Mouse (Mus musculus) hindbrain, embryonic 13.5 days (tissue): ENCODE measurements at regions not wholly inside any gene's neighbourhood (a gene's known extent, or its start where the extent isn't known, plus 50 kb on each side); places are given as distances from the start of the nearest gene placed in this dataset.

Experiments used
- ATAC-seq: fragments of 200-750 bp; cut with Nextera tagmentation; 2 replicates; pipeline ENCODE4 v1.8.0; 2017; ENCODE audit warnings: moderate TSS enrichment; ENCODE audit not compliant: low FRiP score
- H3K27ac ChIP-seq: fragments of 300-500 bp; sonication (generic); 2 replicates; pipeline ENCODE4 v1.5.1; 2015; ENCODE audit warnings: inconsistent platforms, mild to moderate bottlenecking, moderate library complexity
- H3K27me3 ChIP-seq: fragments of 300-500 bp; sonication (generic); 2 replicates; pipeline ENCODE4 v1.6.1; 2015; ENCODE audit warnings: mild to moderate bottlenecking, inconsistent platforms
- H3K36me3 ChIP-seq: fragments of 300-500 bp; sonication (generic); 2 replicates; pipeline ENCODE4 v1.6.1; 2015; ENCODE audit warnings: mild to moderate bottlenecking, inconsistent platforms
- H3K4me1 ChIP-seq: fragments of 300-500 bp; sonication (generic); replicated peaks from 2 replicates; pipeline ENCODE4 v1.6.1; 2015; ENCODE audit warnings: inconsistent platforms
- H3K4me2 ChIP-seq: fragments of 300-500 bp; sonication (generic); 2 replicates; pipeline ENCODE4 v1.6.1; 2015; ENCODE audit warnings: inconsistent platforms, mild to moderate bottlenecking, moderate library complexity
- H3K4me3 ChIP-seq: fragments of 300-500 bp; sonication (generic); 2 replicates; pipeline ENCODE4 v1.5.1; 2015; ENCODE audit warnings: mild to moderate bottlenecking, inconsistent platforms
- H3K9ac ChIP-seq: fragments of 300-500 bp; sonication (generic); 2 replicates; pipeline ENCODE4 v1.6.1; 2015; ENCODE audit warnings: mild to moderate bottlenecking, inconsistent platforms
- H3K9me3 ChIP-seq: fragments of 300-500 bp; sonication (generic); 2 replicates; pipeline ENCODE4 v1.6.1; 2016; ENCODE audit warnings: inconsistent platforms
- WGBS: fragments of 180-500 bp; shearing (Covaris S2); methylation state at CpG from one replicate; pipeline ENCODE4 v1.1.7; 2015; 5-methylcytosine and 5-hydroxymethylcytosine counted together

GRCm38 (mm10) chr8:113916649-113917048 lies 68.1 kb upstream of the Adamts18 start:
- no peaks in the 10 kb centered on the region; the same call in 1 of the 2 replicates for H3K4me1 ChIP-seq
- no peaks in the 10 kb centered on the region for H3K36me3 ChIP-seq
- 75% methylated on average over 3 of the region's 3 CpGs for WGBS
- H3K4me3 ChIP-seq = no peak overlapping the region
- no peak overlapping the region for H3K4me2 ChIP-seq
- H3K9me3 ChIP-seq = no peaks in the 10 kb centered on the region
- H3K27ac ChIP-seq = no peak overlapping the region
- H3K9ac ChIP-seq = no peak overlapping the region
- ATAC-seq = no peak
- H3K27me3 ChIP-seq = no peaks in the 10 kb centered on the region

DNA sequence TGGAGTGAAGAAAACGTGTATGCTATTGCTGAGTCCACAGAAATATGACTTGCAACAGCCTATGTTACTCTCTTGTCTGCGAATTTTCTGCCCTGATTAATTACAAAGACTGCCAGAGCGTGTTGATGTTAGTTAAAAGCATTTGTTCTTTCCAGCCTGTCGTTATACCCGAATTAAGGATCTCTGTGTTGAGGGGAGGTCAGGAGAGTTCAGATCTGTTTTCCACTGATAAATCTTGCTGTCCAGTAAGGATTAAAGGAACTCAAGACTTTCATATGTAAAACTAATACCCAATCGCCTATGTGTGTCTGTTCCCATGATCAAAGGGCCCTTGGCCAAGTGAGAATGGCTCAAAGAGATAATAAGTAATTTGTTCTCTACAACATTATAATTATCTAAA lies 68.7 kb upstream of the Adamts18 start:
- H3K9me3 ChIP-seq = no peaks in the 10 kb centered on the region
- H3K4me1 ChIP-seq = no peaks in the 10 kb centered on the region; the same call in 1 of the 2 replicates
- 25% methylated on average over 6 of the region's 6 CpGs for WGBS
- no peak overlapping the region for H3K27ac ChIP-seq
- no peak overlapping the region for H3K9ac ChIP-seq
- no peaks in the 10 kb centered on the region for H3K27me3 ChIP-seq
- no peak for ATAC-seq
- H3K4me3 ChIP-seq = no peak overlapping the region
- H3K36me3 ChIP-seq = no peaks in the 10 kb centered on the region
- no peak overlapping the region for H3K4me2 ChIP-seq

- no peak for ATAC-seq
- H3K27ac ChIP-seq = no peak overlapping the region
- H3K9me3 ChIP-seq = no peaks in the 10 kb centered on the region
- WGBS = 92% methylated on average over 2 of the region's 2 CpGs
- no peak overlapping the region for H3K4me2 ChIP-seq
- no peaks in the 10 kb centered on the region for H3K27me3 ChIP-seq
- H3K4me1 ChIP-seq = no peaks in the 10 kb centered on the region; the same call in 1 of the 2 replicates
- H3K9ac ChIP-seq = no peak overlapping the region
- no peak overlapping the region for H3K4me3 ChIP-seq
- H3K36me3 ChIP-seq = no peaks in the 10 kb centered on the region
Measured at GRCm38 (mm10) chr8:113920306-113920705, 71.8 kb upstream of the Adamts18 start.

GRCm38 (mm10) chr8:113923381-113923780 lies 74.8 kb upstream of the Adamts18 start:
- Histone ChIP-seq H3K9me3 (no peaks in the 10 kb centered on the region), H3K9ac (no peak overlapping the region), H3K4me1 (no peaks in the 10 kb centered on the region), H3K4me3 (no peak overlapping the region), H3K36me3 (no peaks in the 10 kb centered on the region), H3K4me2 (no peak overlapping the region), H3K27me3 (no peaks in the 10 kb centered on the region), H3K27ac (no peak overlapping the region)
- no peak for ATAC-seq
- WGBS = 77% methylated on average over 3 of the region's 3 CpGs

- Histone ChIP-seq H3K4me1 (no peaks in the 10 kb centered on the region), H3K4me3 (no peak overlapping the region), H3K9ac (no peak overlapping the region), H3K36me3 (no peaks in the 10 kb centered on the region), H3K27ac (no peak overlapping the region), H3K27me3 (no peaks in the 10 kb centered on the region), H3K4me2 (no peak overlapping the region), H3K9me3 (no peaks in the 10 kb centered on the region)
- no peak for ATAC-seq
- WGBS = 90% methylated on average over 3 of the region's 3 CpGs
Measured at GRCm38 (mm10) chr8:113953721-113954120, 105.2 kb upstream of the Adamts18 start.

DNA sequence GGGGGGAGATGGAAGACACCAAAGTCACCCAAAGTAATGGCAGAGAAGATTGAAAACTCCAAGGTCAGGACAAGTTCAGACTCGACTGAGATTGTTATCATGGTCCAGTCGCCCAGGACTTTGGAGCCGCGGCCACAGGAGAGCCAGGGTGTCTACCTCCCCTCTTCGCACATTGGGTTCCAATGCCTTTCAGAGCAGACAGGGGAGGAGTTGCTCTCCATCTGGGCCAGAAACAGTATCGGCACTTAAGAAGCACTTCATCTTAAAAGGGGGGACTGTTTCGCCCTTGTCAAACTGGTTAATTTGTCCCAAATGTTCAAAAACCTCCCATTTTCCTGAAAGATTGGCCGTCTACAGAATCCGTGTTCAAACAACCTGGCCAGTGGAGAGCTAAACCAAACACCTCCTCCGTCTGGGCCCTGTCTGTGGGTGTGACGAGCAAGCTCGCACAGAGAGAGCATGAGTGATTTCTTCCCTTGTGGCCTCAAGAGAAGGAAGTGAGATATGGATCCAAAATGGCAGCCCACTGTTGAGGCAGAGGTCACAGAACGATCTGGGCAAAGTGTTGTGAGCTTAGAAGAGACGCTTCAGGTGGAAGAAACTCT lies 108.0 kb upstream of the Adamts18 start:
- Histone ChIP-seq H3K9ac (no peak overlapping the region), H3K4me3 (no peak overlapping the region), H3K4me2 (no peak overlapping the region), H3K36me3 (no peaks in the 10 kb centered on the region), H3K27me3 (no peaks in the 10 kb centered on the region), H3K4me1 (no peaks in the 10 kb centered on the region), H3K9me3 (no peaks in the 10 kb centered on the region), H3K27ac (no peak overlapping the region)
- WGBS = 88% methylated on average over 14 of the region's 14 CpGs
- ATAC-seq = no peak

DNA sequence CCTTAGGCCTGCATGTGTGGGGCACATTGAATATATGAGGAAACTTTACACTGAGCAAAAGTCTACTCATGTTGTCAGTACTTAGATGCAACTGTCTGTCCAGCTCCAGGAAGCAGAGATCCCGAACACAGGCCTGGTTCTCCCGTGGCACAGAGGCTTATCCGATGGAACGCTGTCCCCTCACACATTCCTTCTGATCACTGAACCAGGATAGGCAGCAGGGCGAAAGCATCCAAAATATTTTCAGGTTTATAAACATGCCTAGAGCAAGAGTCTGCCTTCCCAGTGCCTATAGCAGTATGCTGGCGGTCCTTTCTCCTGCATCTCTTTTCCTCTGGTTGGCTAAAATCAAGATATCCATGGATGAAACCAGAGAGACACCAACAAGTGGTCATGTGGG lies 109.3 kb upstream of the Adamts18 start:
- WGBS = 74% methylated on average over 6 of the region's 6 CpGs
- no peaks in the 10 kb centered on the region for H3K4me1 ChIP-seq
- H3K27me3 ChIP-seq = no peaks in the 10 kb centered on the region
- no peak overlapping the region for H3K4me3 ChIP-seq
- H3K36me3 ChIP-seq = no peaks in the 10 kb centered on the region
- no peak for ATAC-seq
- no peak overlapping the region for H3K27ac ChIP-seq
- no peak overlapping the region for H3K9ac ChIP-seq
- H3K4me2 ChIP-seq = no peak overlapping the region
- H3K9me3 ChIP-seq = no peaks in the 10 kb centered on the region

DNA sequence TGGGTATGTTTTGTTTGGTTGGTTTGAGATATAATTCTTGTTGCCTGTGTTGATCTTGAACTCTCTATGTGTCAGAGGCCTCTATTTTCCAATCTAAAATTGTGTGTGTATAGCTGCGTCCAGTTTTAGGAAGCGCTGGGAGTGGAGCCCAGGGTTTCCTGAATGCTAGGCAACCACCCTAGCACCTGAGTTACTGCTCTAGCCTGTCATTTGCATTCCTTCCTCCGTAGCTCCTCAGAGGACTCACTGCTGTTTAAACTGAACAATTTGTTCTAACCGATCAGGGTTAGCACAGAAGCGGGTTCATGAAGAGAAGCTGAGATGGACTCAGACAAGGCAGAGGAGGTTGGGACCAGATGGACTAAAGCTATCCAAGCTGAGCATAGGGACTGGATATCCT lies 127.3 kb upstream of the Adamts18 start:
- H3K4me2 ChIP-seq = no peak overlapping the region
- no peak for ATAC-seq
- no peak overlapping the region for H3K4me3 ChIP-seq
- H3K9ac ChIP-seq = no peak overlapping the region
- no peaks in the 10 kb centered on the region for H3K27me3 ChIP-seq
- H3K4me1 ChIP-seq = peaks cover 20% of the 10 kb centered on the region
- no peak overlapping the region for H3K27ac ChIP-seq
- 86% methylated on average over 5 of the region's 5 CpGs for WGBS
- peaks cover 5% of the 10 kb centered on the region; the same call in 1 of the 2 replicates for H3K9me3 ChIP-seq
- H3K36me3 ChIP-seq = no peaks in the 10 kb centered on the region

GRCm38 (mm10) chr8:113976626-113977025 lies 128.1 kb upstream of the Adamts18 start:
- Histone ChIP-seq H3K4me3 (no peak overlapping the region), H3K4me2 (no peak overlapping the region), H3K4me1 (peaks cover 25% of the 10 kb centered on the region), H3K27ac (no peak overlapping the region), H3K9ac (no peak overlapping the region), H3K9me3 (peaks cover 5% of the 10 kb centered on the region; the same call in 1 of the 2 replicates), H3K27me3 (peaks cover 3% of the 10 kb centered on the region; the same call in 1 of the 2 replicates), H3K36me3 (no peaks in the 10 kb centered on the region)
- 50% methylated on average over 4 of the region's 4 CpGs for WGBS
- no peak for ATAC-seq

- no peak overlapping the region for H3K4me2 ChIP-seq
- H3K9me3 ChIP-seq = peaks cover 5% of the 10 kb centered on the region; the same call in 1 of the 2 replicates
- ATAC-seq = no peak
- H3K9ac ChIP-seq = no peak overlapping the region
- peaks cover 27% of the 10 kb centered on the region for H3K4me1 ChIP-seq
- H3K27ac ChIP-seq = no peak overlapping the region
- H3K36me3 ChIP-seq = no peaks in the 10 kb centered on the region
- 58% methylated on average over 3 of the region's 4 CpGs for WGBS
- H3K4me3 ChIP-seq = no peak overlapping the region
- peaks cover 3% of the 10 kb centered on the region; the same call in 1 of the 2 replicates for H3K27me3 ChIP-seq
Measured at GRCm38 (mm10) chr8:113977072-113977471, 128.5 kb upstream of the Adamts18 start.

- Histone ChIP-seq H3K4me3 (no peak overlapping the region), H3K4me2 (no peak overlapping the region), H3K27me3 (peaks cover 13% of the 10 kb centered on the region; the same call in 1 of the 2 replicates), H3K27ac (peak overlapping the region; percentile 65; the same call in 1 of the 2 replicates), H3K9me3 (peaks cover 5% of the 10 kb centered on the region; the same call in 1 of the 2 replicates), H3K4me1 (peaks cover 27% of the 10 kb centered on the region), H3K9ac (no peak overlapping the region), H3K36me3 (no peaks in the 10 kb centered on the region)
- ATAC-seq = no peak
- 40% methylated on average over 9 of the region's 9 CpGs for WGBS
Measured at GRCm38 (mm10) chr8:113978946-113979345, 130.4 kb upstream of the Adamts18 start.

GRCm38 (mm10) chr8:113979837-113980236 lies 131.3 kb upstream of the Adamts18 start:
- Histone ChIP-seq H3K27me3 (peaks cover 13% of the 10 kb centered on the region; the same call in 1 of the 2 replicates), H3K4me2 (no peak overlapping the region), H3K4me3 (no peak overlapping the region), H3K36me3 (no peaks in the 10 kb centered on the region), H3K9ac (no peak overlapping the region), H3K9me3 (peaks cover 5% of the 10 kb centered on the region; the same call in 1 of the 2 replicates), H3K27ac (no peak overlapping the region), H3K4me1 (peaks cover 27% of the 10 kb centered on the region)
- no peak for ATAC-seq
- 95% methylated on average over 5 of the region's 5 CpGs for WGBS

- peaks cover 13% of the 10 kb centered on the region; the same call in 1 of the 2 replicates for H3K27me3 ChIP-seq
- H3K4me2 ChIP-seq = no peak overlapping the region
- H3K27ac ChIP-seq = no peak overlapping the region
- H3K4me3 ChIP-seq = no peak overlapping the region
- WGBS = 12% methylated on average over 1 of the region's 1 CpGs
- no peak for ATAC-seq
- H3K9ac ChIP-seq = no peak overlapping the region
- H3K9me3 ChIP-seq = peaks cover 5% of the 10 kb centered on the region; the same call in 1 of the 2 replicates
- H3K36me3 ChIP-seq = no peaks in the 10 kb centered on the region
- H3K4me1 ChIP-seq = peaks cover 37% of the 10 kb centered on the region
Measured at GRCm38 (mm10) chr8:113981339-113981738, 132.8 kb upstream of the Adamts18 start.
